Mouse (Mus musculus): ENCODE results near the gene Hivep3. TPM values are rescaled to one million over a fixed set of nuclear protein-coding genes. Genes with fewer than 3 reads are reported as not detected.

Gene Hivep3
- polyA plus RNA-seq, 1 experiment from 2014 or later = 17.1 TPM

DNA sequence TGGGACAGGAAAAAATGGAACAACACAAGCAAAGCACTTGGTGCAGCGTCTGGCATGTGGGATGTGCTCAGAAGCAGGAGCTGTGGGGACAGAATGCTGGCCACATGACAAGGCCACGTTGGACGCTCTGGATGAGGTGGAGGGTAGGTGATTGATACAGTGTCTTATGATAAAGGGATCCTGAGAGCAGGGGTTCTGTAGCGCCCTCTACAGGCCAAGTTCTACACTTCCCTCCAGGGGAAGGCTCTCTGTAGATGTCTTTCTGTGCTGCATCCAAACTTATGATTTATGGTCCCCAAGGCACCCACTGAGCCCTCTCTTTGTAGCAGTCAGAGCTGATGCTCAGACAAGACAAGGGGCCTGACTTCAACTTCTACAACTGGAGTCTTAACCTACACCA, 419.1 kb downstream of the Hivep3 start:
- WGBS = 63% methylated on average over 4 of the region's 4 CpGs
- Histone ChIP-seq H3K27ac (replicated peaks; ENCODE audit: low read depth, low read length) (no peak overlapping the region), H3K9ac (replicated peaks; ENCODE audit: low read length) (no peak overlapping the region), H3K4me2 (ENCODE audit: low read length) (no peak overlapping the region), H3K4me1 (ENCODE audit: control insufficient read depth, insufficient read depth, low read length) (peaks cover 9% of the 10 kb centered on the region), H3K4me3 (replicated peaks; ENCODE audit: low read depth, low read length) (no peak overlapping the region), H3K27me3 (ENCODE audit: control insufficient read depth, insufficient read depth, low read length) (no peaks in the 10 kb centered on the region), H3K9me3 (ENCODE audit: control insufficient read depth, low read length) (no peaks in the 10 kb centered on the region), H3K36me3 (ENCODE audit: control insufficient read depth, insufficient read depth, low read length) (no peaks in the 10 kb centered on the region)
- ATAC-seq (ENCODE audit: low FRiP score, low TSS enrichment) (no peak), DNase-seq (no peak)

DNA sequence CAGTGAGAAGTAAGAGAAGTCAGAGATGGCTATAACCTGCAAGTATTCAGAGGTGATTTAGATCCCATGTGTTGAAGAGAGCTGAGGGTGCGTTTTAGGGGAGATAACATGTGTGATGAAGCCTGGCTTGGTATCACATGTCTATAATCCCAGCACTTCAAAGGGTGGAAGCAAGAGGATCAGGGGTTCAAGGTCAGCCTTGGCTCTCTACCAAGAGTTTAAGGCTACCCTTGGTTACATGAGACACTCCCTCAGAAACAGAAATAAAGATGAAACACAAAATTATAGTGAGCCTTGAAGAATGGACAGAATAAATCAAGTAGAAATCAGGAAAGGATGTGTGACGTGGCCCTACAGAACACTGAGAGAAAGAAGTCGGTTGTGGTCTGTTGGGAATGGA, 420.2 kb downstream of the Hivep3 start:
- 91% methylated on average over 3 of the region's 3 CpGs for WGBS
- Histone ChIP-seq H3K36me3 (ENCODE audit: control insufficient read depth, insufficient read depth, low read length) (no peaks in the 10 kb centered on the region), H3K4me2 (ENCODE audit: low read length) (no peak overlapping the region), H3K4me1 (ENCODE audit: control insufficient read depth, insufficient read depth, low read length) (peaks cover 4% of the 10 kb centered on the region), H3K4me3 (replicated peaks; ENCODE audit: low read depth, low read length) (no peak overlapping the region), H3K27me3 (ENCODE audit: control insufficient read depth, insufficient read depth, low read length) (no peaks in the 10 kb centered on the region), H3K9me3 (ENCODE audit: control insufficient read depth, low read length) (no peaks in the 10 kb centered on the region), H3K27ac (replicated peaks; ENCODE audit: low read depth, low read length) (no peak overlapping the region), H3K9ac (replicated peaks; ENCODE audit: low read length) (no peak overlapping the region)
- no peak for DNase-seq
- ATAC-seq (ENCODE audit: low FRiP score, low TSS enrichment) = no peak

DNA sequence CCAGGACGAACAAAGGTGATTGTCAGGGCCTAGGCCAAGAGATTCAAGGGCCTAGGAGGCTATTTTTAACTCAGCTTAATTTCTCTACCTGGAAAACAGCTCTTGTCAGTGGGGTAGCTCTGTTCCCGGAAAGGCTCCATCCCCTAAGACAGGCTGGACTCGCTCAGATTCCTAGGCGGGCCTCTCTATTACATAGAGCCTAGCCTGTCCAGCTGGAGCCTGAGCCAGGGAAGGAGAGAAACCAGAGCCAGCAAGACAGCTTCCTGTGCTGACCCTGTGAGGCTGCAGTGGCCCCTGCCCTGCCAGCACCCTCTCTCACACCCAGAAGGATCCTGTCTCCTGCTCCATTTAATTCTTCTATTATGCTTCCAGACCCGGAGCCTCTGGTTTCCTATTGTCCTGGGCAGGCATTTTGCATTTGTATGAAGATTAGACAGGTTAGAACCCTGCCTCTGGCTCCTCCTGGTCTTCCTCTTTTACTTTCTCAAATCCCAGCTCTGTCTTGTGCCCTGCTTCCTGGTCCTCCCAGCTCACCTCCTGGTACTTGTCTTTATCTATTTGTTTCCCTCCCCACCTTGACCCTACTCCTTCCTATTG, 425.2 kb downstream of the Hivep3 start:
- Histone ChIP-seq H3K9me3 (ENCODE audit: control insufficient read depth, low read length) (no peaks in the 10 kb centered on the region), H3K36me3 (ENCODE audit: control insufficient read depth, insufficient read depth, low read length) (no peaks in the 10 kb centered on the region), H3K27me3 (ENCODE audit: control insufficient read depth, insufficient read depth, low read length) (no peaks in the 10 kb centered on the region), H3K4me3 (replicated peaks; ENCODE audit: low read depth, low read length) (no peak overlapping the region), H3K27ac (replicated peaks; ENCODE audit: low read depth, low read length) (no peak overlapping the region), H3K4me2 (ENCODE audit: low read length) (no peak overlapping the region), H3K4me1 (ENCODE audit: control insufficient read depth, insufficient read depth, low read length) (no peaks in the 10 kb centered on the region), H3K9ac (replicated peaks; ENCODE audit: low read length) (no peak overlapping the region)
- no peak for DNase-seq
- WGBS = 26% methylated on average over 5 of the region's 5 CpGs
- ATAC-seq (ENCODE audit: low FRiP score, low TSS enrichment) = no peak

DNA sequence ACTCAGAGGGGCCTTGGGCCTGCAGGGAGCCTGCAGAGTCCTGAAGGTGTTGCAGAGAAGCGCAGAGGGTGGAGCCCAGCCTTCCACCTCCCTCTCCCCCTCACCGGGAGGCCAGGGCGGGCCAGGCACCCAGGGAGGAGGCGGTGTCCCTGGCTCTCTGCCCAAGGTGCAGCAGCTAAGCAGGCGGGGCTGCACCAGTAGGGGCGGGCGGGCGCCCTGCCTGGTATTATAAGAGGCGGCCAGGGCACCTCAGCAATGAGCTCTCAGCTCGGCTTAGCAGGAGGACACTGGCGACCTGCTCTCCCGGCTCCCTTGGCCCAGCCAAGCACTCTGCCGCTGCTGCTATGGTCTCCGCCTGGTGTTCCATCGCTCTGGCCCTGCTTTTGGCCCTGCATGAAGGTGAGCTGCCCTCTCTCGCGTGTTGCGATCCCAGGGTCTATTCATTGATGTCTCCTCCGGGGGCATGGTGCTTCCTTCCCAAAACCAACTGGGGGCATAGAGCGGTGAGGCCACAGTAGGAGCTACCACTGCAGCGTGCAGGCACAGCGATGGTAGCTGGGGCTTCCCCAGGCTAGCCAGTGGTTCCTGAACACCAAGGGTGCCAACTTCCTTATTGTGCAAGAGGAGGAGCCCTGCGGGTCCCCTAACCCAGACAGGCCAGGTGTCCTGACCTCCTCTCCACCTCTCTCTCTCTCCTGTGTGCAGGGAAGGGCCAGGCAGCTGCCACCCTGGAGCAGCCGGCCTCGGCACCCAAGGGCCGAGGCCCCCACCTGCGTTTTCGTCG, 427.8 kb downstream of the Hivep3 start, which contains the start of gene Edn2:
TSS of gene Edn2 (plus strand) at position 41 of the 784 bp plus-strand sequence.
- H3K4me1 ChIP-seq (ENCODE audit: control insufficient read depth, insufficient read depth, low read length) = no peaks in the 10 kb centered on the region
- DNase-seq = peak; percentile 39
- no peaks in the 10 kb centered on the region for H3K27me3 ChIP-seq (ENCODE audit: control insufficient read depth, insufficient read depth, low read length)
- no peak for ATAC-seq (ENCODE audit: low FRiP score, low TSS enrichment)
- H3K4me3 ChIP-seq (replicated peaks; ENCODE audit: low read depth, low read length) = no peak within 1 kb of the TSS
- no peaks in the 10 kb centered on the region for H3K9me3 ChIP-seq (ENCODE audit: control insufficient read depth, low read length)
- no peak within 1 kb of the TSS for H3K4me2 ChIP-seq (ENCODE audit: low read length)
- H3K27ac ChIP-seq (replicated peaks; ENCODE audit: low read depth, low read length) = no peak within 1 kb of the TSS
- 40% methylated on average over 29 of the region's 29 CpGs for WGBS
- H3K9ac ChIP-seq (replicated peaks; ENCODE audit: low read length) = no peak within 1 kb of the TSS
- H3K36me3 ChIP-seq (ENCODE audit: control insufficient read depth, insufficient read depth, low read length) = no peaks in the 10 kb centered on the region

DNA sequence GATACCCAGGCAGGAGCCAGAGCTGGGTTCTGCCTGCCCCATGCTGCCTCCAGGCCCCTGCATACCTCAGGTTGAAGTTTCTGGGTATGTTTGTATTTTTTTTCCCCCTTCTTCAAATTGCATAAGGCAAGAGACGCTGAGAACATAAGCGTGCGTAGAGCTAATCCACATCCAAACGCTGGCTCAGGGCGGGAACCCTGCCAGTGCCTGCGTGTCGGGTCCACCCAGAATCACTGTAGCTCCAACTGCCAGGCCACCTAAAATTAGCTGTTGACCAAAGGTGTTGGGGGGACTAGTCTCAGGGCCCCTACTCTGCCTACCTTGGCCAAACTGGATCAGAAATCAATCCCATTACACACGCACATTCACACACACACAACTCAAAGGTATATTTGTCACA, 429.0 kb downstream of the Hivep3 start:
- DNase-seq (no peak), ATAC-seq (ENCODE audit: low FRiP score, low TSS enrichment) (no peak)
- H3K4me2 ChIP-seq (ENCODE audit: low read length) = no peak overlapping the region
- H3K27me3 ChIP-seq (ENCODE audit: control insufficient read depth, insufficient read depth, low read length) = no peaks in the 10 kb centered on the region
- WGBS = 90% methylated on average over 8 of the region's 8 CpGs
- H3K9ac ChIP-seq (replicated peaks; ENCODE audit: low read length) = no peak overlapping the region
- H3K27ac ChIP-seq (replicated peaks; ENCODE audit: low read depth, low read length) = no peak overlapping the region
- H3K4me3 ChIP-seq (replicated peaks; ENCODE audit: low read depth, low read length) = no peak overlapping the region
- H3K4me1 ChIP-seq (ENCODE audit: control insufficient read depth, insufficient read depth, low read length) = no peaks in the 10 kb centered on the region
- H3K36me3 ChIP-seq (ENCODE audit: control insufficient read depth, insufficient read depth, low read length) = no peaks in the 10 kb centered on the region
- no peaks in the 10 kb centered on the region for H3K9me3 ChIP-seq (ENCODE audit: control insufficient read depth, low read length)

DNA sequence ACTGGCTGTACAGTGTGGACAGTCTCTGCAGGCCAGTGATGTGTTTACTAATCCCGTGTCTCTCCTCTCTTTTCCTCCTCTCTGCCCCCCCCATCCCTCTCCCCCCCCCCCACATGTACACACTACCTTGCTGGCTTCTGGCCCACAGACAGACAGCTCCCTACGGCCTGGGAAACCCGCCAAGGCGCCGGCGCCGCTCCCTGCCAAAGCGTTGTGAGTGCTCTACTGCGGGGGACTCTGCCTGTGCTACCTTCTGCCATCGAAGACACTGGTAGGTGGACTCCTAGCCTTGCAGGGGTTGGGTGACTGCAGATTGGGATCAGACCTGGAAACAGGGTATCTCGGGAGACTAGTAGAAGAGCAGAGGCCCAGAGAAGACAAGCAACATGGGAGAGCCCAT, 429.7 kb downstream of the Hivep3 start:
- no peak overlapping the region for H3K4me2 ChIP-seq (ENCODE audit: low read length)
- 55% methylated on average over 11 of the region's 11 CpGs for WGBS

DNA sequence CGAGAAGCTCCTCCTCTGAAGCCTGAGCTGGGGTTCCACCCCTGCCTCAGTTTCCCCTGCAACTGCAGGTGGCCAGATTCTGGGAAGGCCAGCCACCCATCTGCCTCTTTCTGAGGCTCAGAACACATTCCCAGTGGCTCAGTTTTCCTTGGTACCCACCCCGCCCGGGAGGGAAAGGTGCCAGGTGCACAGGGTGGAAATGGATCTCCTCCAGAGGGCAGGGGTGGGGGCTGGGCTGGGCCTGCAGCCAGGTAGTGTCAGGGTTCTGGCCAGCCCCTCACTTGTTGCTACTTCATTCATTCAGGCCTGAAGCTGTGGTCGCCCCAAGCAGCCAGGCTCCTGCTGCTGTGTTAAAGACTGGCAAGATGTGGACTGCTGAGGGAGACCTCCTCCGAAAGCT, 430.7 kb downstream of the Hivep3 start:
- Histone ChIP-seq H3K4me3 (replicated peaks; ENCODE audit: low read depth, low read length) (no peak overlapping the region), H3K36me3 (ENCODE audit: control insufficient read depth, insufficient read depth, low read length) (no peaks in the 10 kb centered on the region), H3K4me2 (ENCODE audit: low read length) (no peak overlapping the region), H3K27me3 (ENCODE audit: control insufficient read depth, insufficient read depth, low read length) (no peaks in the 10 kb centered on the region), H3K27ac (replicated peaks; ENCODE audit: low read depth, low read length) (no peak overlapping the region), H3K9me3 (ENCODE audit: control insufficient read depth, low read length) (no peaks in the 10 kb centered on the region), H3K4me1 (ENCODE audit: control insufficient read depth, insufficient read depth, low read length) (no peaks in the 10 kb centered on the region; the same call in 1 of the 2 replicates), H3K9ac (replicated peaks; ENCODE audit: low read length) (no peak overlapping the region)
- ATAC-seq (ENCODE audit: low FRiP score, low TSS enrichment) = no peak
- DNase-seq = no peak
- 87% methylated on average over 5 of the region's 5 CpGs for WGBS

More for the DNA sequence above, 429.7 kb downstream of the Hivep3 start:
- DNase-seq (peak; percentile 49), ATAC-seq (ENCODE audit: low FRiP score, low TSS enrichment) (no peak)
- Histone ChIP-seq H3K4me1 (ENCODE audit: control insufficient read depth, insufficient read depth, low read length) (no peaks in the 10 kb centered on the region), H3K36me3 (ENCODE audit: control insufficient read depth, insufficient read depth, low read length) (no peaks in the 10 kb centered on the region), H3K4me3 (replicated peaks; ENCODE audit: low read depth, low read length) (no peak overlapping the region), H3K9me3 (ENCODE audit: control insufficient read depth, low read length) (no peaks in the 10 kb centered on the region), H3K27ac (replicated peaks; ENCODE audit: low read depth, low read length) (no peak overlapping the region), H3K27me3 (ENCODE audit: control insufficient read depth, insufficient read depth, low read length) (no peaks in the 10 kb centered on the region), H3K9ac (replicated peaks; ENCODE audit: low read length) (no peak overlapping the region)

DNA sequence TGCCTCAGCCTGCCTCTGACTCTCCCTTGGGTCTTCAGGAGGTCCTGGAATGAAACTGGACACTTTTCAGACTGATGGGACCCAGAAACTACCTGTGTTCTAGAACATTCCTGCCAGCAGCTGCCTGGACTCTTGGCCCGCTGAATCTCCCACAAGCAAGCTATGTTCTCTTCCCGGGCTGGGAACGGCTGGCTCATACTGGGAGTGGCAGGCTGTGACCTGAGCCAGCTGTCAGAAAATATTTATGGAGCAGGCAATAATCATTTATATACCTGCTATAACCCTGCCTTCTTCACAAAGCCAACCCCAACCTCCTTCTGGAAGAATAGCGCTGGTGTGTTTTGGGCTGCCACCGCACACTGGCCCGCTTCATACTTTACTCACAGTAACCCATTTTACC, 434.2 kb downstream of the Hivep3 start:
- Histone ChIP-seq H3K27me3 (ENCODE audit: control insufficient read depth, insufficient read depth, low read length) (no peaks in the 10 kb centered on the region), H3K4me2 (ENCODE audit: low read length) (no peak overlapping the region), H3K4me3 (replicated peaks; ENCODE audit: low read depth, low read length) (no peak overlapping the region), H3K9ac (replicated peaks; ENCODE audit: low read length) (no peak overlapping the region), H3K4me1 (ENCODE audit: control insufficient read depth, insufficient read depth, low read length) (peaks cover 10% of the 10 kb centered on the region), H3K27ac (replicated peaks; ENCODE audit: low read depth, low read length) (no peak overlapping the region), H3K9me3 (ENCODE audit: control insufficient read depth, low read length) (no peaks in the 10 kb centered on the region), H3K36me3 (ENCODE audit: control insufficient read depth, insufficient read depth, low read length) (no peaks in the 10 kb centered on the region)
- no peak for DNase-seq
- 91% methylated on average over 6 of the region's 6 CpGs for WGBS
- no peak for ATAC-seq (ENCODE audit: low FRiP score, low TSS enrichment)

DNA sequence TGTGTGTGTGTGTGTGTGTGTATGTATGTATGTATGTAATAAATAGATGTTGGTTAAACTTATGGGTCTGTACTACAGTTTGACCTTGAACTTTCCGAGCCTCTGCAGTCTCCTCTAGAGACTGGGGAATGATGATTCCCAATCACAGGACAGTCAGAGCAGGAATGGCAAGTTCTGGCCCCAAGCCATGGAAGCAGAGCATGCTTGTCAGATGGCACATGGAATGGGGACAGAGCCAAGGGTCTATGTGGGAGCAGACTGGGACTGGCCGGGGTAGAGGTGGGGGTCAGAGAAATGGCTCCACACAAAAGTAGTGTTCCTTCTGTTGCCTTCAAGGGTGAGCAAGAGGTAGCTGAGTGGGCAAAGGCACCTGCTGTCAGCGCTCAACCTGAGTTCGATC, 434.8 kb downstream of the Hivep3 start:
- Histone ChIP-seq H3K27ac (replicated peaks; ENCODE audit: low read depth, low read length) (no peak overlapping the region), H3K4me3 (replicated peaks; ENCODE audit: low read depth, low read length) (no peak overlapping the region), H3K36me3 (ENCODE audit: control insufficient read depth, insufficient read depth, low read length) (no peaks in the 10 kb centered on the region), H3K4me2 (ENCODE audit: low read length) (no peak overlapping the region), H3K9me3 (ENCODE audit: control insufficient read depth, low read length) (no peaks in the 10 kb centered on the region), H3K9ac (replicated peaks; ENCODE audit: low read length) (no peak overlapping the region), H3K27me3 (ENCODE audit: control insufficient read depth, insufficient read depth, low read length) (no peaks in the 10 kb centered on the region), H3K4me1 (ENCODE audit: control insufficient read depth, insufficient read depth, low read length) (peaks cover 10% of the 10 kb centered on the region)
- 95% methylated on average over 4 of the region's 4 CpGs for WGBS
- ATAC-seq (ENCODE audit: low FRiP score, low TSS enrichment) (no peak), DNase-seq (no peak)

All from midbrain, embryonic 14.5 days (tissue).